Mouse (Mus musculus) ES-E14 (cell line): Measurements from ENCODE around the gene Rfx4.

Experiments used
- MAFK ChIP-seq: IDR thresholded peaks from 2 replicates; pipeline ENCODE4 v1.6.1; 2014; ENCODE audit warnings: mild to moderate bottlenecking, low read depth, low read length, inconsistent platforms; ENCODE audit not compliant: insufficient read depth
- ZNF384 ChIP-seq: IDR thresholded peaks from 2 replicates; pipeline ENCODE4 v1.6.1; 2012; ENCODE audit warnings: low read depth, low read length, inconsistent platforms

- TF ChIP-seq ZNF384, result no peak
- no peak for TF ChIP-seq MAFK
These were observed 115.4 kb downstream of the Rfx4 start for GRCm38 (mm10) chr10:84871285-84871684.
